Mouse (Mus musculus) thymus, postnatal 25 days (tissue): ENCODE results near the gene Olfr810.

Experiments used
- DNase-seq: peaks from one replicate; pipeline ENCODE4 v3.0.0; 2022

Olfr810 gene

DNA sequence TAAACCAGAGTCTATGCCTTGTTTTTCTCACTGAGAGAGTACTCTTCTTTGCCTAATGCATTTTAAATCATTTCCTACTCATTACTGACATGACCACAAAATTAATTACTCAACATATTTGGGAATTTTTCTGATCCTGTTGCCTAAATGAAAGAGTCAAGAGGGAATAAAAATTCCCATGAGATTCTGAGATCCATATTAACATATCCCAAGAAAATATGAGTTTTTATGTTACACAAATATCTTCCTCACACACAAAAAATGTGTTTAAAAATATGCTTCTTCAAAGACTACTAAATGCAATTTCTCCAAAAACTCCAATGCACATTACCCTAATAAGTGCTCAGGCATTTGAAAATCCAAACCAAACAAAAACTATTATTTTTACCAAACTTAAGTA, at the start of gene Olfr810:
Olfr810 (minus strand) TSS at position 101 of the 400 bp plus-strand sequence.
- DNase-seq, result no peak

DNA sequence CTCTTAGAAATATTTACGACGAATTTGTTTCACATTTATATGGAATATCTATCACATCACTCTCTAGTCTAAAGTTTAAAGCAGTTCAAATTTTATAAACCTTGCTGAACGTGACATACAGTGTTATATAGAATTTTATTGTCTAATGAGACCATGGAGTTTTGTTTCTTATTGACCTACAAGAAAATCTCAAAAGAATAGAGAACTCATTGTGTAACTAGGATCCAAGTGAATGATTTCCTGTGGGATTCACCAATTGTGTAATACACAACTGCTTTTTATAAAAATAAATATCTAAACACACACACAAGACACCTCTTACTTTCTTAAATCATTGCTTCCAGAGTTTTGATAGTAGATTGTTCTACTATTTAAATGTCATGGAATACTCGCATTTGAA, 9.6 kb upstream of the Olfr810 start, which contains the start of gene Olfr811:
Olfr811 (minus strand) TSS at position 101 of the 400 bp plus-strand sequence.
- no peak for DNase-seq

DNA sequence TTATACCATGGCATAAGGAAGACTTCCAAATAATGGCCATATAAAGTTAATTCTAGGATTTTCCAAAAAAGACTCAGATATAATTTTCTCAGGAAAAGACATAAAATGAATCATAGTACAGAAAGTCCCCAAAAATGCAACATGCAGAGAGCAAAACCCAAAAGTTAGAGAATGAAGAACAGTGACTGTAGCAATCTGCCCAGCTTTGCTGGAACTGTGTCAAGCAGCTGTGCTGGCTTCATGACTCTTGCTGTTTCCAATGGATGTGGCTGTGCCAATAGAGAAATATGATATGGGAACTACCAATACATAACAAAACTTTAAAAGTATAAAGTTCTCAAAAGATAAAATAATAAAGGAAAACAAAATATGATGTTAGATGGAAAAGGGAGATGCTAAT, 16.6 kb downstream of the Olfr810 start:
- no peak for DNase-seq

DNA sequence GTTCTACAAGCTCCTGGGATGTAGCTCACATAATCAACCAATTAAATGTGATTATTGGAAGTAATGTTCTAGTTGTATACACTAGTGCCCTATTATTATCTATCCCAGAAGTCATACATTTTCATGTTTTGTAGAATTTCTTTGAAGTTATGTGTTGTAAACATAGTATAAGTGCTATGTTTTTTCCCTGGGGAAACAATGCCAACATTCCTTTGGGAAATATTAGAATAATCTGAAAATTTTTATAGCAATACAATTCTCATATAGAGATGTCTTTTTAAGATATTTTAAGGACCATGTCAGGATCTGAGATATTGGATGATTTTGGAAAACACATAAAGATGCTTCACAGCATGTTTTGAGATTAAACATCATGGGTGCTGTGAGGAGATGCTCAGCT, 20.4 kb downstream of the Olfr810 start, which contains the start of gene Olfr809:
Olfr809 (plus strand) TSS at position 301 of the 400 bp plus-strand sequence.
- no peak for DNase-seq

GRCm38 (mm10) chr10:129765182-129765581, 29.5 kb downstream of the Olfr810 start, which contains the start of gene Olfr808:
Olfr808 (plus strand) TSS chr10:129765482.
- DNase-seq, result no peak

GRCm38 (mm10) chr10:129757693-129758092, 37.0 kb downstream of the Olfr810 start, which contains the start of gene Olfr807:
Olfr807 (minus strand) TSS chr10:129757793.
- no peak for DNase-seq

GRCm38 (mm10) chr10:129741821-129742220, 52.9 kb downstream of the Olfr810 start, which contains the start of gene Olfr806:
Olfr806 (minus strand) TSS chr10:129741921.
- no peak for DNase-seq
